Comparison of ENCODE assay signal across 7 mouse cellular contexts in genomic region chr5:30712441-30713298, GRCm38 (mm10). TPM values are rescaled to one million over a fixed set of nuclear protein-coding genes. Genes with fewer than 3 reads are reported as not detected.
DNase-seq lines count a peak whose midpoint lies in the region; ATAC-seq and TF ChIP-seq lines count a peak whose summit lies in the region.

No protein-coding gene starts in this region.

- H3K4me3 ChIP-seq in forebrain, postnatal 0 days (ENCODE audit: low read depth, low read length), result peak overlapping the region; percentile 83

- H3K27ac ChIP-seq in forebrain, postnatal 0 days (ENCODE audit: low read depth, low read length), result peak overlapping the region; percentile 97

- H3K9ac ChIP-seq in forebrain, postnatal 0 days, result peak overlapping the region; percentile 97

- no peaks in the 10 kb centered on the region for H3K36me3 ChIP-seq in forebrain, postnatal 0 days (ENCODE audit: insufficient read depth)

- H3K9me3 ChIP-seq in forebrain, postnatal 0 days (ENCODE audit: low read length), result no peaks in the 10 kb centered on the region

- no peaks in the 10 kb centered on the region for H3K27me3 ChIP-seq in forebrain, postnatal 0 days (ENCODE audit: insufficient read depth, low read length)

- H3K4me1 ChIP-seq in forebrain, postnatal 0 days (ENCODE audit: insufficient read depth), result no peaks in the 10 kb centered on the region

- WGBS in forebrain, postnatal 0 days, result 3% methylated on average over 43 of the region's 43 CpGs

- peak; percentile 61 for ATAC-seq in forebrain, postnatal 0 days

- peak; percentile 12 to 24 for DNase-seq in right cerebral cortex, adult 2 months (ENCODE audit: low spot score in 2 of 2)
- DNase-seq in right cerebral cortex, adult 18-20 months, result no peak
- peak; percentile 66 to 74 for DNase-seq in cerebellum, postnatal 10 days
- peak; percentile 85 for DNase-seq in forebrain, postnatal 0 days
- DNase-seq in kidney, postnatal 14 days, result peak; percentile 7
- DNase-seq in naive thymus-derived CD4-positive, alpha-beta T cell, adult 2 months (ENCODE audit: low read depth), result peak; percentile 37
- DNase-seq in yolk sac, embryonic 10.5 days (ENCODE audit: low spot score), result peak; percentile 13

- TF ChIP-seq CTCF in forebrain, postnatal 0 days (IDR thresholded peaks at IDR 0.05; ENCODE audit: low read depth), result peak; percentile 20; the same call in 1 of the 2 replicates

- peak overlapping the region; percentile 71 for H3K4me2 ChIP-seq in forebrain, postnatal 0 days (ENCODE audit: low read depth)

RNA-seq across cellular contexts. Expression of gene Dpysl5, which starts 1.3 kb away (rescaled TPM):
- total RNA-seq in forebrain, postnatal 0 days (2014; rRNA removed), result 274 and 315 TPM in 2 replicates
- 272 and 290 TPM in 2 replicates for polyA plus RNA-seq in forebrain, postnatal 0 days (2015; fragmentation: Nextera tagmentation; extraction: Ambion mirVana)

RNA-seq across cellular contexts. Expression of gene Cenpa, which starts 46.1 kb away (rescaled TPM):
- 15.1 and 15.5 TPM in 2 replicates for total RNA-seq in forebrain, postnatal 0 days (2014; rRNA removed)
- 42.4 and 45.5 TPM in 2 replicates for polyA plus RNA-seq in forebrain, postnatal 0 days (2015; fragmentation: Nextera tagmentation; extraction: Ambion mirVana)
